Mouse (Mus musculus): Measurements from ENCODE around the gene Tubb5. TPM values are rescaled to one million over a fixed set of nuclear protein-coding genes. Genes with fewer than 3 reads are reported as not detected.

Tubb5 gene
- polyA plus RNA-seq, 1 experiment from 2014 or later = 1,545 TPM

DNA sequence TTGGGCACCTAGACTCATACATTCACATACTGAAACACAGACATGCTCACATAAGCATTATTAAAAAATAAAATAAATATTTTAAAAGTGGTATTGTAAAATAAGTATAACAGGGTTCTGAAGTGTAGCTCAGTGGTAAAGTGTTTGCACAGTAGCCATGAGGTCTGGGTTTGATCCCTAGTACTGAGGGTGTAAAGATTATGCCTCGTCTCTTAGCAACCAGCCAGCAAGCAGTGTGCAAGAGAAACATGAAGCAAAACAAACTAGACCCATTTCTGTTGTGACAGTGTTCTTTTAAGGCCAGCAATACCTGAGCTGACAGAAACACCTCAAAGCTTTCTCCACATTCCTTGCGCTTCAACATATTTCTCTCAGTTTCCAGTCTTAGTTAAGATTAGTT is 37.2 kb downstream of the Tubb5 start:
- H3K4me2 ChIP-seq (ENCODE audit: low read depth) = no peak overlapping the region
- DNase-seq (ENCODE audit: low spot score) (no peak), ATAC-seq (ENCODE audit: insufficient read depth, low FRiP score, low TSS enrichment) (no peak)
- WGBS = 74% methylated on average over 2 of the region's 2 CpGs
- no peaks in the 10 kb centered on the region for H3K36me3 ChIP-seq (ENCODE audit: control insufficient read depth, insufficient read depth, low read length)
- H3K27ac ChIP-seq (ENCODE audit: low read depth, low read length) = no peak overlapping the region
- H3K9ac ChIP-seq (ENCODE audit: low read length) = no peak overlapping the region
- no peak overlapping the region for H3K4me3 ChIP-seq (ENCODE audit: low read depth, low read length)
- no peaks in the 10 kb centered on the region for H3K4me1 ChIP-seq (ENCODE audit: control insufficient read depth, insufficient read depth, low read length)
- H3K27me3 ChIP-seq (ENCODE audit: control insufficient read depth, insufficient read depth, low read length) = no peaks in the 10 kb centered on the region
- H3K9me3 ChIP-seq (ENCODE audit: control insufficient read depth, low read length) = no peaks in the 10 kb centered on the region

DNA sequence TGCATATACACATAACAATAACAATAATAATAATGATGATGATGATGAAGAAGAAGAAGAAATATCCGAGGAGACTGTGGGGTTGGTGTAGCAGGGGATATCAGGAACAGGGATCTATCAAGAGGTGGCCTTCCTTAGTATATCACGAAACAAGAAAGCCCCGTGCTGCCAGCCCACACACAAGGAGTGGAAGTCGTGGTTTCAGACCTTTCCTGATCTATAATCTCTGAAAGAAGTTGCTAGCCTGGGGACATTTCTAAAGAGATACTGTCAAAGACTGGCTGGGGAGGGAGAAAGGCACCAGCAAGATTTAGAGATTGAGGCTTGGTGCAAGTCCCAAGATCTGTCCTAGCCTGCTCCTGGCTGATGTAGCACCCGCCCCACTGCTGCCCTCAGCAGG is 41.3 kb downstream of the Tubb5 start:
- no peak for ATAC-seq (ENCODE audit: insufficient read depth, low FRiP score, low TSS enrichment)
- WGBS = 69% methylated on average over 5 of the region's 5 CpGs

DNA sequence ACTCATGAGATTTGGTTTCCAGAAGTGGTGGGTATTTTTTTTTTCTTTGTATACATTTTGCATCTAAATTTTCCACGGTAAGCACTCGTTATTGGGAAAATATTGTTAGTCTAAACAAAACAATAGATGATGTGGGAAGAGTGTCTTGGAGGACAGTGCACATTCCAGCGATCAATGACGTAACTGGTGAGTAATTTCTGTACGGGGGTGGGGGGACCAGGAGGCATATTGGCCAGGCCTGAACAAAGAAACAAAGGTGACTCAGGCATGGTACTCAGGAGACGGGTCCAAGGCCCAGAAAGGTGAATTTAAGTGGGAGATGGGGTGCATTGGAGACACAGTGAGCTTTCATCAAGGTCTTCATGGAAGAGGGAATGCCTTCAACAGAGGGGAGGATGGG is 42.5 kb downstream of the Tubb5 start:
- H3K27ac ChIP-seq (ENCODE audit: low read depth, low read length) = no peak overlapping the region
- H3K9ac ChIP-seq (ENCODE audit: low read length) = no peak overlapping the region
- H3K36me3 ChIP-seq (ENCODE audit: control insufficient read depth, insufficient read depth, low read length) = no peaks in the 10 kb centered on the region
- 80% methylated on average over 6 of the region's 6 CpGs for WGBS
- DNase-seq (ENCODE audit: low spot score) = no peak
- no peak for ATAC-seq (ENCODE audit: insufficient read depth, low FRiP score, low TSS enrichment)
- H3K27me3 ChIP-seq (ENCODE audit: control insufficient read depth, insufficient read depth, low read length) = no peaks in the 10 kb centered on the region
- H3K4me3 ChIP-seq (ENCODE audit: low read depth, low read length) = no peak overlapping the region
- H3K9me3 ChIP-seq (ENCODE audit: control insufficient read depth, low read length) = no peaks in the 10 kb centered on the region
- no peak overlapping the region for H3K4me2 ChIP-seq (ENCODE audit: low read depth)
- H3K4me1 ChIP-seq (ENCODE audit: control insufficient read depth, insufficient read depth, low read length) = no peaks in the 10 kb centered on the region

More for the DNA sequence above, 41.3 kb downstream of the Tubb5 start:
- Histone ChIP-seq H3K9me3 (ENCODE audit: control insufficient read depth, low read length) (no peaks in the 10 kb centered on the region), H3K4me3 (ENCODE audit: low read depth, low read length) (no peak overlapping the region), H3K36me3 (ENCODE audit: control insufficient read depth, insufficient read depth, low read length) (no peaks in the 10 kb centered on the region), H3K4me1 (ENCODE audit: control insufficient read depth, insufficient read depth, low read length) (no peaks in the 10 kb centered on the region), H3K27me3 (ENCODE audit: control insufficient read depth, insufficient read depth, low read length) (no peaks in the 10 kb centered on the region), H3K4me2 (ENCODE audit: low read depth) (no peak overlapping the region), H3K27ac (ENCODE audit: low read depth, low read length) (no peak overlapping the region), H3K9ac (ENCODE audit: low read length) (no peak overlapping the region)
- DNase-seq (ENCODE audit: low spot score) = no peak

DNA sequence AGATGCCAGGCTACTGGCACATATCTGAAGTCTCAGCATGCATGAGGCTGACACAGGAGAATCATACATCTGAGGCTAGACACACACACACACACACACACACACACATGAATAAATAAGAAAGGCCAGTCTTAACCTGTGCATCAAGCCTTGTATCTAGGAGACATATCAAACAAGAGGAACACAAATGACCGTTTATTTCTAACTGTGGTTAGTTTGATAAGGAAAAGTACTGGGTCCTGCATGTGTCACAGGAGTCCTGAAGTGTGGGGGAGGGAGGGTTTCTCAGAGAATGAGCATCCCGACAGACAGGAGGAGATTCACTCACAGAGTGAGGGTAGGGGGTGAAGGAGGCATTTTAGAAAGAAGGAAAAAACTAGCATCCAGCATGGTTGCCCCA is 43.0 kb downstream of the Tubb5 start:
- Histone ChIP-seq H3K9ac (ENCODE audit: low read length) (no peak overlapping the region), H3K36me3 (ENCODE audit: control insufficient read depth, insufficient read depth, low read length) (no peaks in the 10 kb centered on the region), H3K4me3 (ENCODE audit: low read depth, low read length) (no peak overlapping the region), H3K4me1 (ENCODE audit: control insufficient read depth, insufficient read depth, low read length) (no peaks in the 10 kb centered on the region), H3K4me2 (ENCODE audit: low read depth) (no peak overlapping the region), H3K27ac (ENCODE audit: low read depth, low read length) (no peak overlapping the region), H3K27me3 (ENCODE audit: control insufficient read depth, insufficient read depth, low read length) (no peaks in the 10 kb centered on the region), H3K9me3 (ENCODE audit: control insufficient read depth, low read length) (no peaks in the 10 kb centered on the region)
- DNase-seq (ENCODE audit: low spot score) = no peak
- 68% methylated on average over 2 of the region's 2 CpGs for WGBS
- no peak for ATAC-seq (ENCODE audit: insufficient read depth, low FRiP score, low TSS enrichment)

DNA sequence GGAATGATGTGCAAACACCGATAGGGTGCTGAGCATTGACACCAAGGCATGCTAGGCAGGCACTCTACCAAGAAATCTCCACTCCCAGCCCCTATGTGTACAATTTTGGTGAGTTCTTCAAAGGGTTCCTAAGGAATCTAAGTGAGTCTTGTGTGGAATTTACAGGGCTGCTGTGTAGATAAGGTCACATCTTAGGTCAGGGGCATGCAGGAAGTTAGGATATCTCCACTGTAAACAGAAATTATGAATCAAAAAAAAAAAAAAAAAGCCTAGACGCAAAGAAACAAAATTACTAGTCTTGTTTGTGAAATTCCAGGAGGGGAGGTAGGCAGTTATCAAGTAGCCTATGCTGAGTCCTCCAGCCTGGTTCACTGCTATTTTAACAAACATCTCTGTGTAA is 45.3 kb downstream of the Tubb5 start:
- DNase-seq (ENCODE audit: low spot score) (no peak), ATAC-seq (ENCODE audit: insufficient read depth, low FRiP score, low TSS enrichment) (no peak)
- H3K27me3 ChIP-seq (ENCODE audit: control insufficient read depth, insufficient read depth, low read length) = no peaks in the 10 kb centered on the region
- H3K36me3 ChIP-seq (ENCODE audit: control insufficient read depth, insufficient read depth, low read length) = no peaks in the 10 kb centered on the region
- H3K9ac ChIP-seq (ENCODE audit: low read length) = no peak overlapping the region
- no peak overlapping the region for H3K4me3 ChIP-seq (ENCODE audit: low read depth, low read length)
- WGBS = 88% methylated on average over 2 of the region's 2 CpGs
- H3K27ac ChIP-seq (ENCODE audit: low read depth, low read length) = no peak overlapping the region
- no peaks in the 10 kb centered on the region for H3K4me1 ChIP-seq (ENCODE audit: control insufficient read depth, insufficient read depth, low read length)
- H3K4me2 ChIP-seq (ENCODE audit: low read depth) = no peak overlapping the region
- no peaks in the 10 kb centered on the region for H3K9me3 ChIP-seq (ENCODE audit: control insufficient read depth, low read length)

DNA sequence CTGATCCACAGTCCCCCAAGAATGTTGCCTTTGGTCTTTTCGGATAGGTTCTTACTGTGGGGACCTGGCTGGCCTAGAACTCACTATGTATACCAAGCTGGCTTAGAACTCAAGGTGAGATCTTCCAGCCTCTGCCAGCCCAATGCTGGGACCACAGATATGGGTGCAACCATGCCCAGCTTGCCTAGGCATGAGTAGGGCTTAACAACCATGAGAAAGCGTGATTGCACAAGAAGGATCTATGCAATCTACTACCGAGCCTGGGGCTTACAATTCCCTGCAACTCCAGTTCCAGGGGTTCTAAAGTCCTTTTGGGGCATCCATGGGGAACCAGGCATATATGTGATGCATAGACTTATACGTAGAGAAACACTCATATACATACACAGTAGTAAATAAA is 47.2 kb downstream of the Tubb5 start:
- H3K4me2 ChIP-seq (ENCODE audit: low read depth) = no peak overlapping the region
- WGBS = 86% methylated on average over 4 of the region's 4 CpGs
- H3K36me3 ChIP-seq (ENCODE audit: control insufficient read depth, insufficient read depth, low read length) = no peaks in the 10 kb centered on the region
- H3K27me3 ChIP-seq (ENCODE audit: control insufficient read depth, insufficient read depth, low read length) = no peaks in the 10 kb centered on the region
- no peak overlapping the region for H3K9ac ChIP-seq (ENCODE audit: low read length)
- DNase-seq (ENCODE audit: low spot score) = no peak
- H3K4me3 ChIP-seq (ENCODE audit: low read depth, low read length) = no peak overlapping the region
- no peaks in the 10 kb centered on the region for H3K4me1 ChIP-seq (ENCODE audit: control insufficient read depth, insufficient read depth, low read length)
- no peak for ATAC-seq (ENCODE audit: insufficient read depth, low FRiP score, low TSS enrichment)
- H3K9me3 ChIP-seq (ENCODE audit: control insufficient read depth, low read length) = no peaks in the 10 kb centered on the region
- H3K27ac ChIP-seq (ENCODE audit: low read depth, low read length) = no peak overlapping the region

DNA sequence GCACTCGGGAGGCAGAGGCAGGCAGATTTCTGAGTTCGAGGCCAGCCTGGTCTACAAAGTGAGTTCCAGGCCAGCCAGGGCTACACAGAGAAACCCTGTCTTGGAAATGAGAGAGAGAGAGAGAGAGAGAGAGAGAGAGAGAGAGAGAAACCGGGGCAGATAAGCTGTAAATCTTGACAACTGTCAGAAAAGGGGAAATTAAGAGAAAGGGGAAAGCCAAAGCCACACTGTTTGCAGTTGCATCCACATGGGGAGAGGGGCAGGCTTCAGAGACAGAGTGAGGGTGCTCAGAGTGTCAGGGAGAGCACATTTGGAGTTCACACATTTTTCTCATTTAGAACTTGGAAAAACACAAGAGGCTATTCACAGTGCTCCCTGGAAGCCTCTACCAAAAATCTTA is 50.1 kb downstream of the Tubb5 start:
- H3K27ac ChIP-seq (ENCODE audit: low read depth, low read length) = no peak overlapping the region
- H3K4me3 ChIP-seq (ENCODE audit: low read depth, low read length) = no peak overlapping the region
- 85% methylated on average over 3 of the region's 3 CpGs for WGBS
- H3K36me3 ChIP-seq (ENCODE audit: control insufficient read depth, insufficient read depth, low read length) = no peaks in the 10 kb centered on the region
- no peaks in the 10 kb centered on the region for H3K4me1 ChIP-seq (ENCODE audit: control insufficient read depth, insufficient read depth, low read length)
- no peaks in the 10 kb centered on the region for H3K9me3 ChIP-seq (ENCODE audit: control insufficient read depth, low read length)
- H3K4me2 ChIP-seq (ENCODE audit: low read depth) = no peak overlapping the region
- H3K9ac ChIP-seq (ENCODE audit: low read length) = no peak overlapping the region
- no peak for DNase-seq (ENCODE audit: low spot score)
- no peak for ATAC-seq (ENCODE audit: insufficient read depth, low FRiP score, low TSS enrichment)
- H3K27me3 ChIP-seq (ENCODE audit: control insufficient read depth, insufficient read depth, low read length) = no peaks in the 10 kb centered on the region

DNA sequence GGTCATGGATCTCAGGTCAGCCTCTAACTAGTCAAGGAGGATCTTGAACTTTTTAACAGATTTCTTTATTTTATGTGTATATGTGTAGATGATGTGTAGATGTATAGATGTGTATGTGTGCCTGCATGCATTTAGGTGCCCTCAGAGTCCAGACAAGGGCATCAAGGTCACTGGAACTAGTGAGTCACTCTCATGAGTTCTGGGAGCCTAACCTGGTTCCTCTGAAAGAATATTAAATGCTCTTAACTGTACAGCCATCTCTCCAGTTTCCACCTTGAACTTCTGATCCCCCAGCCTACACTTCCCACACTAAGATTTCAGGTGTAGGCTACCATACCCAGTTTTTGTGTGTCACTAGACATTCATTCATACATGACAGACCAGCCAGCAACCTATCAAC is 50.6 kb downstream of the Tubb5 start:
- H3K9ac ChIP-seq (ENCODE audit: low read length) = no peak overlapping the region
- no peaks in the 10 kb centered on the region for H3K9me3 ChIP-seq (ENCODE audit: control insufficient read depth, low read length)
- H3K36me3 ChIP-seq (ENCODE audit: control insufficient read depth, insufficient read depth, low read length) = no peaks in the 10 kb centered on the region
- H3K27me3 ChIP-seq (ENCODE audit: control insufficient read depth, insufficient read depth, low read length) = no peaks in the 10 kb centered on the region
- no peak overlapping the region for H3K4me3 ChIP-seq (ENCODE audit: low read depth, low read length)
- ATAC-seq (ENCODE audit: insufficient read depth, low FRiP score, low TSS enrichment) = no peak
- no peak overlapping the region for H3K27ac ChIP-seq (ENCODE audit: low read depth, low read length)
- no peak for DNase-seq (ENCODE audit: low spot score)
- H3K4me2 ChIP-seq (ENCODE audit: low read depth) = no peak overlapping the region
- H3K4me1 ChIP-seq (ENCODE audit: control insufficient read depth, insufficient read depth, low read length) = no peaks in the 10 kb centered on the region

DNA sequence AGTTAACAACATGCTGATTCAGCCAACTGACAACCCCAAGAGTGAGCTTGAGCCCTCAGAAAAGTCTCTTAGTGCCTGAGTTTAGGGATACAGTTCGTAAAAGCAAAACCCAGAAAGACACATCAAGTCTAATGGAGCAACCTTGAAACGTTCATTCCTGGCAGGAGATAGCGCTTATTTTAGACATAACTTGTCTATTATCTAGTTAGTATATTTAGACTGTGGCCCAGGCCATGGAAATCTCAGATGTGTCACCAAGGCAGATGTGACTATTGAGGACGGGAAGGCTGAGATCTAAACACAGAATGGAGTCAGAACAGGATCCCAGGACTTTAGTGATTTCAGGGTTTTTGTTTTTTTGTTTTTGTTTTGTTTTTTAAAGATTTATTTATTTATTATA is 53.0 kb downstream of the Tubb5 start:
- DNase-seq (ENCODE audit: low spot score) (no peak), ATAC-seq (ENCODE audit: insufficient read depth, low FRiP score, low TSS enrichment) (no peak)
- H3K4me1 ChIP-seq (ENCODE audit: control insufficient read depth, insufficient read depth, low read length) = no peaks in the 10 kb centered on the region
- H3K9me3 ChIP-seq (ENCODE audit: control insufficient read depth, low read length) = no peaks in the 10 kb centered on the region
- no peak overlapping the region for H3K4me3 ChIP-seq (ENCODE audit: low read depth, low read length)
- no peak overlapping the region for H3K9ac ChIP-seq (ENCODE audit: low read length)
- H3K4me2 ChIP-seq (ENCODE audit: low read depth) = no peak overlapping the region
- no peaks in the 10 kb centered on the region for H3K27me3 ChIP-seq (ENCODE audit: control insufficient read depth, insufficient read depth, low read length)
- H3K36me3 ChIP-seq (ENCODE audit: control insufficient read depth, insufficient read depth, low read length) = no peaks in the 10 kb centered on the region
- 88% methylated on average over 4 of the region's 4 CpGs for WGBS
- no peak overlapping the region for H3K27ac ChIP-seq (ENCODE audit: low read depth, low read length)
